Mouse (Mus musculus) lung, embryonic 15.5 days (tissue): ENCODE data around the gene Psmd12. TPM values are rescaled to one million over a fixed set of nuclear protein-coding genes. Genes with fewer than 3 reads are reported as not detected.

Source experiments
- ATAC-seq: fragments of 200-750 bp; cut with Nextera tagmentation; 2 replicates; pipeline ENCODE4 v1.8.0; 2017; ENCODE audit warnings: moderate number of reproducible peaks, borderline replicate concordance; ENCODE audit not compliant: low FRiP score, low TSS enrichment; ENCODE audit errors: extremely low read depth
- H3K27ac ChIP-seq: fragments of 300-500 bp; sonication (generic); 2 replicates; pipeline ENCODE4 v1.5.1; 2015; ENCODE audit warnings: moderate library complexity, mild to moderate bottlenecking, inconsistent platforms
- H3K27me3 ChIP-seq: fragments of 300-500 bp; sonication (generic); 2 replicates; pipeline ENCODE4 v1.6.1; 2015; ENCODE audit warnings: inconsistent platforms
- H3K36me3 ChIP-seq: fragments of 300-500 bp; sonication (generic); 2 replicates; pipeline ENCODE4 v1.6.1; 2015; ENCODE audit warnings: inconsistent platforms
- H3K4me1 ChIP-seq: fragments of 300-500 bp; sonication (generic); 2 replicates; pipeline ENCODE4 v1.6.1; 2015; ENCODE audit warnings: inconsistent platforms
- H3K4me2 ChIP-seq: fragments of 300-500 bp; sonication (generic); 2 replicates; pipeline ENCODE4 v1.6.1; 2015; ENCODE audit warnings: inconsistent platforms, mild to moderate bottlenecking, moderate library complexity
- H3K4me3 ChIP-seq: fragments of 300-500 bp; sonication (generic); 2 replicates; pipeline ENCODE4 v1.5.1; 2015; ENCODE audit warnings: mild to moderate bottlenecking, inconsistent platforms
- H3K9ac ChIP-seq: fragments of 300-500 bp; sonication (generic); 2 replicates; pipeline ENCODE4 v1.6.1; 2015; ENCODE audit warnings: inconsistent platforms
- H3K9me3 ChIP-seq: fragments of 300-500 bp; sonication (generic); 2 replicates; pipeline ENCODE4 v1.6.1; 2016; ENCODE audit warnings: inconsistent platforms
- WGBS: fragments of 180-500 bp; shearing (Covaris S2); methylation state at CpG from one replicate; pipeline ENCODE4 v1.1.7; 2015; 5-methylcytosine and 5-hydroxymethylcytosine counted together
- polyA plus RNA-seq: library from polyadenylated mRNA; unstranded; fragments of >200 nt; fragmentation: Nextera tagmentation; extraction: Ambion mirVana; gene quantifications from 2 replicates; pipeline ENCODE4 v1.2.1, GENCODE M21; 2015

Psmd12 gene
- polyA plus RNA-seq, 1 experiment from 2014 or later: 178 TPM

DNA sequence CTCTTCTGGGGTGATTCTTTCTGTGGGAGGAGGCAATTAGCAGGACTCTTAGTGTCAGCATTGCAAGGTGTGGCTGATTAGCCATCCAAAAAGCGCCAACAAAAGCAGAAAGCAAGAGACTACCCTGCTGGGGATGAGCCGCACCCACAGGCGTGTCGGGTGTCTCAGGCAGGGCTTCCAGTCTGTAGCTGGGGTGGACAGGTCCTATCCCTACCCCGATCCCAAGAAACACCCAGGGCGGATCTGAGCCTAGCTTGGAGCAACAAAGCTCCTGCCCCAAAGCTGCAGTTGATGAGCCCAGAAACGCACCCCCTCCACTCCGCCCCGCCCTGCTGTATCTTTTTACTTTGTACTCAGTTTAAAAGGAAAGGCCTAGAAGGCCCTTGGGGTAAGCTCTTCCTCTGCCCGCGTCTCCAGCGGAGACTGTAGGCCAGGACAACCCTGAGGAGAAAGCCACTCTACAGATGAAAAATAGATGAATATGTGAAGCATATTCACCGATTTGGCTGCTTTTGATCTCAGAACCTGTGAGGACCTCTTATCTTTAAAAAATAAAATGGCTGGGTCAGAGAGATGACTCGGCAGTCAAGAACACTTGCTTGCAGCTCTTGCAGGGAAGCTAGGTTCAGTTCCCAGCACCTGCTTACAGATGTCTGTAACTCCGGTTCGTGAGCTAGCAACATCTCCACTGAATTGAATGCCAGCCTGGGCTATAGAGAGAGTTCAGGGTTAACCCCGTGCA lies 29.9 kb upstream of the Psmd12 start:
- ATAC-seq: 0 out of 2 replicates have a peak, but pooled peaks have one; percentile 27
- Histone ChIP-seq H3K27me3 (no peaks in the 10 kb centered on the region), H3K4me3 (no peak overlapping the region), H3K36me3 (no peaks in the 10 kb centered on the region), H3K4me1 (peaks cover 36% of the 10 kb centered on the region), H3K9me3 (no peaks in the 10 kb centered on the region), H3K9ac (no peak overlapping the region), H3K4me2 (no peak overlapping the region), H3K27ac (no peak overlapping the region)
- 69% methylated on average over 17 of the region's 17 CpGs for WGBS

- 41% methylated on average over 6 of the region's 6 CpGs for WGBS
- no peak for ATAC-seq
- Histone ChIP-seq H3K27ac (no peak overlapping the region), H3K9ac (no peak overlapping the region), H3K27me3 (no peaks in the 10 kb centered on the region), H3K9me3 (no peaks in the 10 kb centered on the region), H3K4me3 (no peak overlapping the region), H3K36me3 (no peaks in the 10 kb centered on the region), H3K4me2 (no peak overlapping the region), H3K4me1 (peaks cover 43% of the 10 kb centered on the region)
Observed at GRCm38 (mm10) chr11:107450097-107450496, 29.2 kb upstream of the Psmd12 start.

DNA sequence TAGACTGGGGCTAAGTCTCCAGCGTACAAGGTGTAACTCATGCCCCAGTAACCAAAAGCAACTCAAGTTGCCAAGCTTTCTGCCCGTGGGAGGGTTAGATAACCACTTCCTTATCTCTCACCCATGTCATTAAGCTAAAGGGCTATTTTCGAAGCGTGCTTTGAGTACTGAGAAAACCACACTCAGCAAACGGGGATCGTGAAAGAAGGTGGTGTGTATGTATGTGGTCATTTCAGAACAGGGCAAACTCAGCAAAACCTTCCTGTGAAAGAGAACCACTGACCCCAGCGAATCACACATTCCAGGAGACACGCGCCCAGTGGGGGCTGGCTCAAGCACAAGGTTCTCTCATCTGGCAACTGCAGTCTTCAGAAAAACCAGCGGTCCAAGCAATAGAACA lies 28.2 kb upstream of the Psmd12 start:
- Histone ChIP-seq H3K9me3 (no peaks in the 10 kb centered on the region), H3K4me1 (peaks cover 46% of the 10 kb centered on the region), H3K27me3 (no peaks in the 10 kb centered on the region), H3K9ac (no peak overlapping the region), H3K4me3 (no peak overlapping the region), H3K4me2 (no peak overlapping the region), H3K36me3 (no peaks in the 10 kb centered on the region), H3K27ac (no peak overlapping the region)
- WGBS: 51% methylated on average over 10 of the region's 10 CpGs
- ATAC-seq: no peak

DNA sequence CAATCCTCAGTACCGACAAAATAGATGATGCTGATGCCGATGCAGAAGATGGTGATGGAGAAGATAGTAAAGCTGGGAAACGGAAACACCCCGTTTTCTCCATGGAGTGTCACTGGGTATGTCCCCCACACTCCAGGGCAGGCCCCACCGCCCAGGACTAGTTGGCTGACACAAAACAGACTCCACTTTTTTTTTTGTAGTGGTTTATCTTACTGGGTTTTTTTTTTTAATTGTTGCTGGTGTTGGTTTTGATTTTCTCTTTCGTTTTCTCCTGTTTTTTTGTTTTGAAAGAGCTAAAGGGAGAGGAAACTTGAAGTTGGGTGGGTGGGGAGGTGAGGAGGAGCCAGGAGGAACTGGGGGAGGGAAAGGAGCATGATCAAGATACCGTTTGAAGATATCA lies 27.2 kb upstream of the Psmd12 start:
- no peak overlapping the region for H3K4me3 ChIP-seq
- no peak for ATAC-seq

GRCm38 (mm10) chr11:107454546-107455462 lies 24.5 kb upstream of the Psmd12 start:
- H3K4me3 ChIP-seq: no peak overlapping the region
- H3K4me1 ChIP-seq: peaks cover 30% of the 10 kb centered on the region
- H3K9ac ChIP-seq: no peak overlapping the region
- 40% methylated on average over 16 of the region's 19 CpGs for WGBS
- H3K27me3 ChIP-seq: no peaks in the 10 kb centered on the region
- H3K4me2 ChIP-seq: peak overlapping the region; percentile 38
- H3K27ac ChIP-seq: no peak overlapping the region
- H3K9me3 ChIP-seq: no peaks in the 10 kb centered on the region
- peak; percentile 75 for ATAC-seq
- H3K36me3 ChIP-seq: no peaks in the 10 kb centered on the region

More for the DNA sequence above, 27.2 kb upstream of the Psmd12 start:
- no peak overlapping the region for H3K4me2 ChIP-seq
- no peaks in the 10 kb centered on the region for H3K9me3 ChIP-seq
- WGBS: 84% methylated on average over 7 of the region's 7 CpGs
- H3K36me3 ChIP-seq: no peaks in the 10 kb centered on the region
- H3K4me1 ChIP-seq: peaks cover 41% of the 10 kb centered on the region
- H3K27me3 ChIP-seq: no peaks in the 10 kb centered on the region
- H3K27ac ChIP-seq: no peak overlapping the region
- no peak overlapping the region for H3K9ac ChIP-seq

- Histone ChIP-seq H3K27ac (no peak overlapping the region), H3K27me3 (no peaks in the 10 kb centered on the region), H3K9me3 (no peaks in the 10 kb centered on the region), H3K36me3 (no peaks in the 10 kb centered on the region), H3K9ac (no peak overlapping the region), H3K4me2 (no peak overlapping the region), H3K4me3 (no peak overlapping the region), H3K4me1 (peaks cover 14% of the 10 kb centered on the region)
- WGBS: 90% methylated on average over 3 of the region's 3 CpGs
- ATAC-seq: no peak
Observed at GRCm38 (mm10) chr11:107457282-107457681, 22.0 kb upstream of the Psmd12 start.

- Histone ChIP-seq H3K27ac (no peak overlapping the region), H3K4me1 (peaks cover 14% of the 10 kb centered on the region), H3K36me3 (no peaks in the 10 kb centered on the region), H3K4me2 (no peak overlapping the region), H3K9me3 (no peaks in the 10 kb centered on the region), H3K4me3 (no peak overlapping the region), H3K9ac (no peak overlapping the region), H3K27me3 (no peaks in the 10 kb centered on the region)
- no peak for ATAC-seq
- 53% methylated on average over 12 of the region's 12 CpGs for WGBS
Observed at GRCm38 (mm10) chr11:107458286-107458685, 21.0 kb upstream of the Psmd12 start.

DNA sequence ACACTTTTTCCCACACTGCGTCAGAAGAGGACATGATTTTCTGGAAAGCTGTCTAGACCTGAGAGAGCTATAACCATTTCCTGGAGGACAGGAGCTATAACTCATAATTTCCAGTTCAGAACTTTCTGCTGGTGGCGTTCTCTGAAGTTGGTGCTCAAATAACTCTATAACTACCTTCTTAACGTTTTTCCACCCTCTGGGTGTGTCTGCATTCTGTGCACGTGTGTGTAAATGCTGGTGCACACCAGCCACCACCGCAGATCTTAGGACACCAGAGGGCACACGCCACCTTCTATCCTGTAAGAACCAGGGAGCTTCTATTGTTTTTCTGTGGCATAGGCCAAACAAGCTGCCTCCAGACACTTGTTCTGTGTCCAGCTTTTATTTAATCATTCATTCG lies 20.3 kb upstream of the Psmd12 start:
- Histone ChIP-seq H3K4me1 (peaks cover 14% of the 10 kb centered on the region), H3K4me2 (no peak overlapping the region), H3K9ac (no peak overlapping the region), H3K27me3 (no peaks in the 10 kb centered on the region), H3K36me3 (no peaks in the 10 kb centered on the region), H3K27ac (no peak overlapping the region), H3K4me3 (no peak overlapping the region), H3K9me3 (no peaks in the 10 kb centered on the region)
- no peak for ATAC-seq
- WGBS: 76% methylated on average over 7 of the region's 7 CpGs

- no peak for ATAC-seq
- Histone ChIP-seq H3K9me3 (no peaks in the 10 kb centered on the region), H3K36me3 (no peaks in the 10 kb centered on the region), H3K9ac (no peak overlapping the region), H3K4me1 (peaks cover 11% of the 10 kb centered on the region), H3K27ac (no peak overlapping the region), H3K4me2 (no peak overlapping the region), H3K27me3 (no peaks in the 10 kb centered on the region), H3K4me3 (no peak overlapping the region)
- WGBS: 84% methylated on average over 7 of the region's 7 CpGs
Observed at GRCm38 (mm10) chr11:107459828-107460227, 19.5 kb upstream of the Psmd12 start.

- no peak for ATAC-seq
- H3K4me2 ChIP-seq: no peak overlapping the region
- no peak overlapping the region for H3K9ac ChIP-seq
- 90% methylated on average over 3 of the region's 3 CpGs for WGBS
- H3K9me3 ChIP-seq: no peaks in the 10 kb centered on the region
- H3K27ac ChIP-seq: no peak overlapping the region
- peaks cover 17% of the 10 kb centered on the region for H3K4me1 ChIP-seq
- no peak overlapping the region for H3K4me3 ChIP-seq
- no peaks in the 10 kb centered on the region for H3K27me3 ChIP-seq
- no peaks in the 10 kb centered on the region for H3K36me3 ChIP-seq
Observed at GRCm38 (mm10) chr11:107462478-107462877, 16.8 kb upstream of the Psmd12 start.

DNA sequence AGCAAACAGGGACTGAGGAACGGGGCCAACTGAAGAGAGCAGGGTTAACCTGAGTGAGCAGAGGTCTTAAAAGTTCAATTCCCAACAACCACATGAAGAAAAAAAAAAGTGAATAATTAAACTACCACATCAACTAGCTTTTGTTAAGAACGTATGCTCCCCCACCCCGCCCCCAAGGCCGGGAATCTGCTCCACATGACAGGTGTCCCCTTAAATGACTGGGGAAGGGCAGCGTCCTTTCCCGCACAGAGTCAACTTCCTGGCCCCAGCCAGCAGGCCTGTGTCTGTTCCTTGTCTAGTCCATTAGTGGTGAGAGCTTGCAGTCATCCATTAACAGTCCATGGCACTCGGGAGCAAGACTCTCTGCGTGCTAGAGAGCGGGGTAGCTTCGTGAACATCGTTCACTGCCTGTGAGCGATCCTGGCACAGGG lies 16.0 kb upstream of the Psmd12 start:
- H3K4me3 ChIP-seq: no peak overlapping the region
- H3K9me3 ChIP-seq: no peaks in the 10 kb centered on the region
- H3K9ac ChIP-seq: no peak overlapping the region
- no peaks in the 10 kb centered on the region for H3K27me3 ChIP-seq
- H3K4me2 ChIP-seq: no peak overlapping the region
- H3K4me1 ChIP-seq: peaks cover 20% of the 10 kb centered on the region
- no peak overlapping the region for H3K27ac ChIP-seq
- WGBS: 80% methylated on average over 12 of the region's 12 CpGs
- ATAC-seq: no peak
- no peaks in the 10 kb centered on the region for H3K36me3 ChIP-seq

DNA sequence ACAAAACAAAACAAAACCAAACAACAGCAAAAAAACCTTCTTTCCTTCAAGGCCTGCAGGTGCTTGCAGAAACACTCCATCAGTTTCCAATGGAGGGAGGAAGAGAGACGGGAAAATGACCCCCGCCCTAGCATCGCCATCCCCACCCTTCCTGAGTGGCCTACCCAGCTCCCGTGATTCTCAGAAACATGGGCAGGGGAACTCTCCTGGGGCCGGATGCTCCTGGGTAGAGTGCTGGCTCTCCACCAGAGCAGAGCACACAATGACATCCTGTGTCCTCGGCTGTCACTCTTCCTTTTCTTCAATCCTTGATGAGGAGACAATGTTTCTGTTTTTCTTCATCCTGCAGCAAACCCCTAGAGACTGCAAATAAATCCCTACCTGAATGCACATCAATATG lies 15.1 kb upstream of the Psmd12 start:
- Histone ChIP-seq H3K4me1 (peaks cover 20% of the 10 kb centered on the region), H3K4me3 (no peak overlapping the region), H3K4me2 (no peak overlapping the region), H3K36me3 (no peaks in the 10 kb centered on the region), H3K9me3 (no peaks in the 10 kb centered on the region), H3K9ac (no peak overlapping the region), H3K27ac (no peak overlapping the region), H3K27me3 (no peaks in the 10 kb centered on the region)
- 55% methylated on average over 6 of the region's 6 CpGs for WGBS
- ATAC-seq: no peak
